ENCODE assay signal across 8 mouse cellular contexts in genomic region chr3:101601687-101602086, GRCm38 (mm10). TPM values are rescaled to one million over a fixed set of nuclear protein-coding genes. Genes with fewer than 3 reads are reported as not detected.
DNase-seq lines count a peak whose midpoint lies in the region; ATAC-seq and TF ChIP-seq lines count a peak whose summit lies in the region.

No protein-coding gene starts in this region.

- 0 out of 2 replicates have a peak, but pooled peaks cover 2% of the 10 kb centered on the region for H3K36me3 ChIP-seq in lung, embryonic 14.5 days (ENCODE audit: insufficient read depth)
- no peaks in the 10 kb centered on the region for H3K36me3 ChIP-seq in heart, embryonic 16.5 days (ENCODE audit: control insufficient read depth, insufficient read depth)
- no peaks in the 10 kb centered on the region for H3K36me3 ChIP-seq in limb, embryonic 13.5 days
- H3K36me3 ChIP-seq in stomach, embryonic 15.5 days: no peaks in the 10 kb centered on the region

- no peak for ATAC-seq in lung, embryonic 14.5 days (ENCODE audit: insufficient read depth)
- no peak for ATAC-seq in heart, embryonic 16.5 days (replicated peaks; ENCODE audit: extremely low read depth, insufficient read depth, low FRiP score)
- ATAC-seq in limb, embryonic 13.5 days (ENCODE audit: low FRiP score, low read depth): no peak
- no peak for ATAC-seq in stomach, embryonic 15.5 days (ENCODE audit: insufficient read depth, low FRiP score, low read depth)

- no peak overlapping the region for H3K27ac ChIP-seq in lung, embryonic 14.5 days (ENCODE audit: low read depth)
- H3K27ac ChIP-seq in heart, embryonic 16.5 days (ENCODE audit: low read length): peak overlapping the region; percentile 100
- H3K27ac ChIP-seq in limb, embryonic 13.5 days: no peak overlapping the region
- H3K27ac ChIP-seq in stomach, embryonic 15.5 days: peak overlapping the region; percentile 55; the same call in 1 of the 2 replicates

- no peak for DNase-seq in lung, embryonic 14.5 days
- no peak for DNase-seq in lung, adult 2 months
- DNase-seq in ovary, adult 18-20 months (ENCODE audit: low spot score): no peak
- DNase-seq in ovary, postnatal 10 days (ENCODE audit: low spot score): no peak
- no peak for DNase-seq in lung, postnatal 4 days

- H3K4me3 ChIP-seq in lung, embryonic 14.5 days (ENCODE audit: low read depth, low read length): no peak overlapping the region
- H3K4me3 ChIP-seq in lung, adult 2 months (replicated peaks; ENCODE audit: extremely low read depth, low read depth, low read length): no peak overlapping the region
- H3K4me3 ChIP-seq in heart, embryonic 16.5 days (ENCODE audit: low read length): peak overlapping the region; percentile 84
- H3K4me3 ChIP-seq in limb, embryonic 13.5 days: no peak overlapping the region
- no peak overlapping the region; the same call in 1 of the 2 replicates for H3K4me3 ChIP-seq in stomach, embryonic 15.5 days (replicated peaks)

- H3K4me2 ChIP-seq in lung, embryonic 14.5 days: peak overlapping the region; percentile 87; the same call in 1 of the 2 replicates
- H3K4me2 ChIP-seq in heart, embryonic 16.5 days (ENCODE audit: low read depth, low read length): peak overlapping the region; percentile 88
- peak overlapping the region; percentile 84 for H3K4me2 ChIP-seq in limb, embryonic 13.5 days (replicated peaks)
- H3K4me2 ChIP-seq in stomach, embryonic 15.5 days: peak overlapping the region; percentile 74

- 51% methylated on average over 4 of the region's 4 CpGs for WGBS in lung, embryonic 14.5 days
- 41% methylated on average over 4 of the region's 4 CpGs for WGBS in lung, adult 2 months
- WGBS in heart, embryonic 16.5 days: 24% methylated on average over 4 of the region's 4 CpGs
- 37% methylated on average over 4 of the region's 4 CpGs for WGBS in limb, embryonic 13.5 days
- 39% methylated on average over 4 of the region's 4 CpGs for WGBS in stomach, embryonic 15.5 days

- no peaks in the 10 kb centered on the region for H3K27me3 ChIP-seq in lung, embryonic 14.5 days (ENCODE audit: insufficient read depth, low read length)
- no peaks in the 10 kb centered on the region for H3K27me3 ChIP-seq in heart, embryonic 16.5 days (ENCODE audit: control insufficient read depth, insufficient read depth, low read length)
- H3K27me3 ChIP-seq in limb, embryonic 13.5 days: no peaks in the 10 kb centered on the region
- no peaks in the 10 kb centered on the region for H3K27me3 ChIP-seq in stomach, embryonic 15.5 days (replicated peaks)

- no peak for TF ChIP-seq POLR2A in lung, adult 2 months (IDR thresholded peaks at IDR 0.05; ENCODE audit: borderline replicate concordance, extremely low read depth, low read depth, low read length)

- peak overlapping the region; percentile 6; the same call in 1 of the 2 replicates for H3K9ac ChIP-seq in lung, embryonic 14.5 days
- peak overlapping the region; percentile 100 for H3K9ac ChIP-seq in heart, embryonic 16.5 days (ENCODE audit: low read length)
- H3K9ac ChIP-seq in limb, embryonic 13.5 days: no peak overlapping the region
- H3K9ac ChIP-seq in stomach, embryonic 15.5 days: no peak overlapping the region

- peaks cover 50% of the 10 kb centered on the region for H3K4me1 ChIP-seq in lung, embryonic 14.5 days (ENCODE audit: insufficient read depth)
- H3K4me1 ChIP-seq in lung, adult 2 months (ENCODE audit: control insufficient read depth, insufficient read depth, low read length): peaks cover 34% of the 10 kb centered on the region
- H3K4me1 ChIP-seq in heart, embryonic 16.5 days (ENCODE audit: control insufficient read depth, insufficient read depth, low read length): peaks cover 46% of the 10 kb centered on the region
- peaks cover 76% of the 10 kb centered on the region for H3K4me1 ChIP-seq in limb, embryonic 13.5 days
- H3K4me1 ChIP-seq in stomach, embryonic 15.5 days: peaks cover 46% of the 10 kb centered on the region

- H3K9me3 ChIP-seq in lung, embryonic 14.5 days (ENCODE audit: low read depth, low read length): no peaks in the 10 kb centered on the region
- H3K9me3 ChIP-seq in heart, embryonic 16.5 days (replicated peaks; ENCODE audit: control insufficient read depth, low read length): no peaks in the 10 kb centered on the region
- no peaks in the 10 kb centered on the region for H3K9me3 ChIP-seq in limb, embryonic 13.5 days
- H3K9me3 ChIP-seq in stomach, embryonic 15.5 days: no peaks in the 10 kb centered on the region

- no peak for TF ChIP-seq CTCF in lung, embryonic 14.5 days (IDR thresholded peaks at IDR 0.05; ENCODE audit: low read depth)
- no peak for TF ChIP-seq CTCF in lung, adult 2 months (IDR thresholded peaks at IDR 0.05; ENCODE audit: insufficient read depth, low read length)

RNA-seq across cellular contexts. Expression of gene Atp1a1, which starts 2.8 kb away (rescaled TPM):
- 150 and 155 TPM in 2 replicates for polyA plus RNA-seq in lung, embryonic 14.5 days (2014; fragmentation: Nextera tagmentation; extraction: Ambion mirVana)
- polyA plus RNA-seq in lung, adult 2 months (2012; rRNA removed): 267 and 269 TPM in 2 replicates
- polyA plus RNA-seq in heart, embryonic 16.5 days (2015; fragmentation: Nextera tagmentation; extraction: Ambion mirVana): 328 and 335 TPM in 2 replicates
- polyA plus RNA-seq in limb, embryonic 13.5 days (2015; fragmentation: Nextera tagmentation; extraction: Ambion mirVana): 59.6 and 63.5 TPM in 2 replicates
- 142 and 173 TPM in 2 replicates for polyA plus RNA-seq in stomach, embryonic 15.5 days (2015; fragmentation: Nextera tagmentation; extraction: Ambion mirVana)

Comparison
In these comparisons a context has a peak if more than half of its experiments do, and no peak if none do; other contexts are left out.
1. H3K27ac ChIP-seq: peak in heart, embryonic 16.5 days (single experiment) and stomach, embryonic 15.5 days (single experiment); none in lung, embryonic 14.5 days (single experiment) and limb, embryonic 13.5 days (single experiment).
2. H3K9ac ChIP-seq: peak in lung, embryonic 14.5 days (single experiment) and heart, embryonic 16.5 days (single experiment); none in limb, embryonic 13.5 days (single experiment) and stomach, embryonic 15.5 days (single experiment).
3. Peak in every context shown above with its lines, with median percentiles within 50 percentile points of each other: H3K4me2 ChIP-seq.